Mouse (Mus musculus) left cerebral cortex, adult 9 months (tissue): ENCODE measurements at regions not wholly inside any gene's neighbourhood (a gene's known extent, or its start where the extent isn't known, plus 50 kb on each side); places are given as distances from the start of the nearest gene placed in this dataset.
"Not testable (repeated sequence)": the region's sequence is repeated elsewhere in the genome, so short reads cannot be mapped to it uniquely, and the experiment has no call there.

Experiments used
- DNase-seq, 2 experiments: peaks; one replicate each; pipeline ENCODE4 v3.0.0; 2022; ENCODE audit warnings: low spot score in 2 of 2

GRCm38 (mm10) chr13:72280871-72281270 lies 317.3 kb upstream of the Irx1 start:
- no peak for DNase-seq

GRCm38 (mm10) chr13:72282764-72283163 lies 319.2 kb upstream of the Irx1 start:
- DNase-seq: no peak

GRCm38 (mm10) chr13:72283701-72284100 lies 320.2 kb upstream of the Irx1 start:
- DNase-seq: no peak

- no peak for DNase-seq
Measured at GRCm38 (mm10) chr13:72286301-72286700, 322.8 kb upstream of the Irx1 start.

GRCm38 (mm10) chr13:72288381-72289092 lies 325.0 kb upstream of the Irx1 start:
- no peak for DNase-seq

GRCm38 (mm10) chr13:72289093-72289501 lies 325.6 kb upstream of the Irx1 start:
- no peak for DNase-seq

GRCm38 (mm10) chr13:72292361-72292760 lies 328.8 kb upstream of the Irx1 start:
- DNase-seq: no peak

GRCm38 (mm10) chr13:72293059-72293694 lies 329.7 kb upstream of the Irx1 start:
- DNase-seq: no peak

GRCm38 (mm10) chr13:72298264-72298870 lies 330.3 kb upstream of the Irx2 start:
- DNase-seq: no peak

- DNase-seq: no peak
Measured at GRCm38 (mm10) chr13:72299660-72300059, 329.0 kb upstream of the Irx2 start.

- DNase-seq: no peak
Measured at GRCm38 (mm10) chr13:72301114-72301513, 327.5 kb upstream of the Irx2 start.

- no peak for DNase-seq
Measured at GRCm38 (mm10) chr13:72301841-72302240, 326.8 kb upstream of the Irx2 start.

- no peak for DNase-seq
Measured at GRCm38 (mm10) chr13:72302436-72303125, 326.0 kb upstream of the Irx2 start.

GRCm38 (mm10) chr13:72303126-72303760 lies 325.4 kb upstream of the Irx2 start:
- no peak for DNase-seq

- DNase-seq: no peak
Measured at GRCm38 (mm10) chr13:72324041-72324690, 304.5 kb upstream of the Irx2 start.

GRCm38 (mm10) chr13:72326201-72326600 lies 302.4 kb upstream of the Irx2 start:
- DNase-seq: not testable (repeated sequence)

GRCm38 (mm10) chr13:72345647-72346133 lies 282.9 kb upstream of the Irx2 start:
- no peak for DNase-seq

GRCm38 (mm10) chr13:72346207-72346943 lies 282.2 kb upstream of the Irx2 start:
- no peak for DNase-seq

GRCm38 (mm10) chr13:72346944-72347586 lies 281.6 kb upstream of the Irx2 start:
- DNase-seq: no peak

- DNase-seq: no peak
Measured at GRCm38 (mm10) chr13:72352641-72353181, 275.9 kb upstream of the Irx2 start.
